Mouse (Mus musculus) kidney, postnatal 4 days (tissue): Measurements from ENCODE around the gene Stx18.

Experiments
- DNase-seq, 2 experiments: peaks; one replicate each; pipeline ENCODE4 v3.0.0; 2021; ENCODE audit warnings: mixed read lengths in 2 of 2

Stx18 gene

DNA sequence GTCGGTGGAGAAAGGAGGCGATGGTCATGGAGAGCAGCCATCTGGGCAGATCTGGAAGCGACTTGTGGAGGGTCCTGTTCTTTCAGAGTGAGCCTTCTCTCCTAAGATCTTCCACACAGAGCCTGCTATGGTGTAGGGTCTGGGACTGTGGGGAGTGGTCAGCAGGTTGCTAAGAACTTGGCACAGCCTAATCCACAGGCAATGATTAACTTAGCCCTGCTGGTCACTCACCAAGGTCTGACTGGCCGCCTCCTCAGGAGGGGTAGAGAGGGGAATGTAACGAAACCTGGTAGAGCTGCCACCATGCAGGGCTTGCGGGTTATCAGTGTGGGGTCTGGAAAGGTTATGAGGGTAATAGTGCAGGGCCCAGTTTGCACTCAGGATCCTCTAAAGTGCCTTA, 102.4 kb downstream of the Stx18 start:
- peak; percentile 25 to 49 for DNase-seq

DNA sequence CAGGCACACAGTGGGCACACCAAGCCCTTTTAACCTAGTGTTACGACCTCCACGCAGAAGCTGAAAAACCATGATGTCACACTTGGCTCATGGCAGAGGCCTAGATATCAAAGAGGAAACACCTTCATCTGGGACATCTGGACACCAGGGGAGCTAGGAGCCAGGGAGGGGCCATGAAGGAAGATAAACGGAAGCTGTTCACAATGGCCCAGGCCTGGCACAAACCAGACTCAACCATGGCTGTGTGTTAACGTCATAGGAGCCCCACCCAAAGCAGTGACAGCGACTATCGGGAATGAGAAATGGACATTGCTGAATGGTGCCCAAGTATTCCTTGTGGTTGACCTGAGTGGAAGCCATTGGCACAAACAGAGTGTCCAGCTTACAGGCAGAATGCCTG, 108.0 kb downstream of the Stx18 start:
- peak in 1 of 2 experiments; percentile 11 for DNase-seq

DNA sequence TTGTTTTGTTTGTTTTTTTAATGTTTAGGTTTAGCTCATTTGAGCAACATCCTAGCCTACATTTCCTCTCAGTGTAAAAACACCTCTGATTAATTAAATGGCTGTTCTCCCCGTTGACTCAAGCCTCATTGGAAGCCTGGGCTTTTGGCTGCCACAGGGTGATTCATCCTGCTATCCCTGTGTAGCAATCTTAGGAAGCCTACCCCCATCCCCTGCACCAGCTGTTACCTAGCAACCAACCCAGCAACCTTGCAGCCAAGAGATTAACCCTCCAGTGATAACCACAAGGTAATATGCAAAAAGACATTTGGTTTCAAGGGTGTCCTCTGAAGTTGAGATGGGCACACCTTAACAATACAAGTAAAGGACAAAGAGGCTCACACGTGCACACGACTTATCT, 112.7 kb downstream of the Stx18 start:
- no peak for DNase-seq

DNA sequence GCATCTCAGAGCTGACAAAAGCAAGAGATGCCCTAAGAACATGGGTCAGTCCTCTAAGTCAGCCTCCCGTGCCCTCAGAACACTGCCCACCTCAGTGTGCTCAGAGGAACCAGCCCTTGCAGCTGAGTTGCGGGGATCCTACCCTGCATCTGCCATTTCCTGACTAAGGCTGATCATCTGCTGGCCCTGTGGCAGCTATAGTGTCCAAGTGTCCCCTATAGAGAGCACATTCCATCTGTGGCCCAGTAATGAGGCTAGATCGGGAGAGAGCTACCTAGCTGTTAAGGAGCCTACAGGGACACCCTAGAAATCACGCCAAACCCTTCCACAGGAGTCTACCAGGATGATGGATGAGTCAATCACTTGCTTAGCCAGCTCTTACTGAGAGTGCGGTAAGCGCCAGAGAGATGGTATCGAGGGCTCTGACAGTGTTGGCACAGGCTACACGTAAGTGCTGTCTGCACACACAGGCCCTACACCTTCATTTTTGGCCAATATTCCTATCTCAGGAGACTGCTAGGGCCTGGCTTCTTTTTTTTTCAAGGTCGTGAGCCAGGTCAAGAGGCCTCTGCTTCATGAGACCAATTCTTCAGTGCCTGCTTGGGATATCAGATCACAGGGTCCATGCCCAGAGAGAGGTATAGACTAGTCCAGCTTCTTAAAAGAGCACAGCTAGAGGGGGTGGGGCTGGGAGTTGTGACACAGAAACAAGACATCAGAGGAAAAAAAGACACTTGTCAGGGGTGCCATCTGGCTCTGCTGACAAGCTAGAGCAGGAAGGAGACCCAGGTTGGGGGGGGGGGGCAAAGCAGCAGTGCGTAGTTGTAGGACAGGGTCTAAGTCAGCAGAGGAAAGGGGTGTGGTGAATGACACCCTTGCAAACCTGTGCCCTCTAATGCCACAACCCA, 113.9 kb downstream of the Stx18 start:
- no peak for DNase-seq

DNA sequence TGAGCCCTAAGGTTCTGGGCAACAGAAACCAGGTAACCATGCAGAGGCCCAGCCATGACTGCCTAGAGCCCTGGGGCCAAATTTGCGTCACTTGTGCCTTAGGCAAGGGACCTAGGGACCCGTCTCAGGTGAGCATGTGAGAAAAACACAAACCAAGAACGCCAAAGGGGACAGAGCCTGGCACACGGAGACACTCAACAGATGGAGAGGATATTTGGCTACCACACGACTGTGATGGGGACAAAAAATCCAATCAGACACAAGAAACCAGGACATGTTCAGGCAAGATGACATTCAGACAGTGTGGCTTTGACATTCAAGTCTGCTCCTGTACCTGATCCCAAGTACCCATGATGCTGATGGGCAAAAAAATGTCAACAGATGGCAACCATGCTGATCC, 115.1 kb downstream of the Stx18 start:
- DNase-seq: no peak

DNA sequence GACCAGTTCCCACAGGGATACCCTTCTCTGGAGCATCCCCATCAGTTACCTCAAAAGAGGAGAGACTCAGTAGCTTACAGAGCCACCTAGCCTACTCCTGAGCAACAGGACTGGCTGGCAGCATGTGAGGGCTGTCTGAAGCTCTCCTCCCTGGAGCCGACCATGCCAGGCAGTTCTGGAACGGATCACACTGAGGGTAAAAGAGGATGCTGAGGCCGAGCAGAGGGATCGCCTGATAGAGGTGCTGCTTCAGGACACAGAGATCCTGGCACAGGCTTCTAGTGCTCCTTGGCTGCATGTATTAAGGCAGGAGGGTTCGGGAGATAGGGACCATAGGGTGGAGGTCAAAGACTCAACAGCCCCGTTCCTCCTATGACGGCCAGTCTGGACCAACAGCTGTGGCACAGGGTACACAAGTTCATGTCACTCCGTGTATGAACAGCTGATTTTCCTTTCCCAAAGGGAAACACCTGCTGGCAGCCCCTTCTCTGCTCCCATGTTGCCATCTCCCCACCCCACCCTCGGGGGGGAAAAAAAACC, 119.0 kb downstream of the Stx18 start:
- no peak for DNase-seq

DNA sequence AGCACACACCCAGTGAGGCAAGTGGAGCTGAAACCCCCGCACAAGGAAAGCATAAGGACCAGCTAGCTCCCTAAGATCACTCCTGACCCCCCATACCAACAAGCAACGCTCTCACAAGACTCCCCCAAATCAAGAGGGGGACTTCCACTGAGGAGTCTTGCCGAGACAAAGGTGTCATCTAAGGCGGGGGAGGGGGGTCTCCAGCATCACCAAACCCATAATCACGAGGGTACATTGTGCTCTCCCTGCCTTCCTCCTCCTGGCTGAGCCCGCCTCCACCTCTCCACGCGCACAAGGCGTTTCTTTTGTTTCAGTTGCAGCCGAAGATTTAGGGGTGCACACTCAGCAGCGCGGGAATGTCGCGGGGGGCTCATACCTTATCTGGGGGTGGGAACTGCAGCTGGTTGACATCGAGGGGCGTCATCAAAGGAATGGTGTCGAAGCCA, 120.0 kb downstream of the Stx18 start:
- peak in 1 of 2 experiments; percentile 20 for DNase-seq

DNA sequence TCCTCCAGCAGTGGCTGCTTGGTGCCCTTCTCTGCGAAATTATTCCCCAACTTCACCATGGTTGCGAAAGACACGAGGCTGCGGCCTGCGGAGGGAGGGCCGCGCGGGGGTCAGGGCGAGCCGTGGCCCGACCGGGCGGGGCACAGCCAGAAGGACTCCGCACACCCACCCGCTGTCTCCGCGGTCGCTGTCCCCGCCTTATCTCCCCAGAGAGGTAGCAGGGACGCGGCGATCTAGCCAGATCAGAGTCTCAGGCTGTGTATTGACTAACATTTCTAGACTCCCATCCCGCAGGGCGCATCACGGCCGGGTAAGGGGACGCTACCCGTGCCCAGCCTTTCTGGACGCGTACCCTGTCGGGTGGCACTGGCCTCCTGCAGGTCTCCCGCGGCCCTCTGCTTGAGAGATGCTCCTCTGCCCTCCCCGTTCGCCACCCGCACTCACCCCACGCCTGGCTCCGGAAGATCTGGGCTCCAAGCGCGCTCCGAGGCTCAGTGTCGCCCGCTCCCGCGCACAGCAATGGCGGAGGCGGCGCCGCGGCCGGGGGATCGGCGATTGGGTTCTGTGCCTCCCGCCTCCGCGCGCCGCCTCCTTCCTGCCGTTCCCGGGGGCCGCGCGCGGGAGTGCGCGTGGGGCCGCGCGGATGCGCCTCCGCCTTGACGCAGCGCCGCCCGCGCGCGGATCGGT, 120.5 kb downstream of the Stx18 start:
- peak; percentile 79 to 84 for DNase-seq

DNA sequence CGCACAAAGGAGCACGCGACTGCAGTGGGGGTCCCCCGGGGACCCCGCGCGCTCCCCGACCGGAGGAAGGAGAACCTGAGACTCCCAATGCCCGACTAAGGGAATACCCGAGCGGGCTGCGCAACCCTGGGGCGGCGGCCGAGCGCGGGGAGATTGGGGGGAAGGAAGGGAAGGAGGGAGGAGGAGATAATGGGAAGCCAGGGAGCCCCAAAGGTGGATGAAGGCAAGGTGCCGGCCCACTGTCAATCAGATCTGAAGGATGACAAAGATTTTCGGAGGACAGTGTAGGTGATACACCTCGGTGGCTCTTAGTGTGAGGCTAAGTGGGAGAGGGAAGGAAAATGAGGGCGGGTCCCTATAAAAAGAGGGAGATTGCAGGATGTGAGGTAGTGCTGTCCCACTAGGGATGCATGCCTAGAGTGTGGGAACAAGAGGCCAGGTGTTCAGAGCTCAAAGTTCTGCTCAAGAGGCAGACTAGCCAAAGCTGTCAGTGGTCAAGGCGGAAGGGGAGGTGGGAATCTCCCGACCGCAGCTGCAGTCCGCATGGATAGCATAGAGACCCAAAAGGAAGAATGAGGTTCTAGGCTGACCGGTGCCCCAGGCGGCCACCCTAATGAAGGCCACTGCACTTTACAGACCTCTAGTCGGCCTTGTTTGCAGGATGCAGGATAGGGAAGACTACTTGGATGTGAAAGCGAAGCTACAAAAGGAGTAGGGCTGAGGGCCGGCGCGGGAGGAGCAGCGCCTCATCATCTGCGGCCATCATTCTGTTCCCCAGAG, 121.3 kb downstream of the Stx18 start, which contains the start of gene Nsg1:
Gene Nsg1 (minus strand): TSS at position 274 of the 780 bp plus-strand sequence.
- DNase-seq: peak in 1 of 2 experiments; percentile 18

DNA sequence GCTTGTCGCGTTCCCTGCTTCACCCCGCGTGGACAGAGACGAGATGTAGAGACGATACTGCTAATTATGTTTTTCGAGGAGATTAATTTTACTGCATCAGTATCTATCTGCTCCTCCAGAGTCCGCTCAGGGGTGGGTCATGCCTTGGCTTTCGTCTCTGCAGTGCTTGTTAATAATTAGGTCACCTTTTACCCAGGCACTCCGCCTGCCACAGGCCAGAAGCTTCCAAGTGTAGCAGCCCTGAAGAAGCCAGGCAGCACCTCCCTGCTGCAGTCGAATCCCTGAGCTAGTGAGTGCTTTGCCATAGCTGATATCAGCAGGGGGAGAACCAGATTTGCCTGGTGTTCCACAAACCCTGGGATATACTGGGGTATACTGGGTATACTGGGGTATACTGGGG, 130.0 kb downstream of the Stx18 start:
- peak in 1 of 2 experiments; percentile 31 for DNase-seq

DNA sequence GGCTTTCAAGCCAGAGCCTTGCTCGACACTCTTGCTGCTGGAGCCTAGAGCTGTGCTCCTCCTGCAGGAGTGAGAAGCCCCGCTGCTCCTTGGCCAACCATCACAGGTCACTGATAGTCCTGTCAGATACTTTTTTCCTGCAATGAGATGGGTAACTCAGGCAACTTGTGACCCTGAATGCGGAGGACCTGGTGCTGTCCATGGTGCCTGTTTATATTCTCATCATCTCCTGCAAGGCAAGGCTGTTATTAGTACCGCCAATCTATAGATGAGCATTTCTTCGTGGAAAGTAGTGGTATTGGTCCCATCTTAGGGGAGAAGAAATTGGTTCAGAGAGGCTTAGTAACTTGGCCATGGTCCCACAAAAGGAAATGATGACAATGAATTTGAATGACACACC, 135.2 kb downstream of the Stx18 start:
- peak in 1 of 2 experiments; percentile 14 for DNase-seq

DNA sequence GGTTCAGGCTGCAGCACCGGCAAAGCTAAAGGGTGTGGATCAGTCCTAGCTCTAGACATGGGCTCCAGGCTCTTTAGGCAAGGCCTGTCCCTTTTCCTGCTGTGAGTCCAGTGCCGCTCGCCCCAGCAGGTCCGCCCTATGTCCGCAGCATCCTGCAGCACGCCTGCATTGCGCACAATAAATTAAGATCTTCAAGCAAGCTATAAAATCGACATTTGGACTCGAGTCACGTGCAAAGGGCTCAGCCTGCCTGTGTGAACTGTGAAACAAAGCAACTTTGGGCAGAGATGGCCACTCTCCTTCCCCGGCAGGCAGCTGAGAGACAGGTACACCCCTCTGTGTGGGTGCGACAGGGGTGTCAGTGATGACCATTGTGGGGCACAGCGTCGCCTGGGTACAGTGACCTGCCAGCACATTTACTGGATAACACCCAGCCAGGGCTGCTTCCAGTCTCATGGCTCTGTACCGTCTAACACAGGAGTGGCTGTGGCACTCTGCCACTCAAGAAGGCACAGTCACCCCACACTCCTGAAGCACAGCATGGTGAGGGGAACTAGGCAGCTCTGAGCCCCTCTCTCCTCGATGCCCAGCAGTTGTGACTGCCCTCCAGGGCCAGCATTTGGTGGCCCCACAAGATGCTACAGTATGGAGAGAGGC, 135.8 kb downstream of the Stx18 start:
- DNase-seq: no peak

DNA sequence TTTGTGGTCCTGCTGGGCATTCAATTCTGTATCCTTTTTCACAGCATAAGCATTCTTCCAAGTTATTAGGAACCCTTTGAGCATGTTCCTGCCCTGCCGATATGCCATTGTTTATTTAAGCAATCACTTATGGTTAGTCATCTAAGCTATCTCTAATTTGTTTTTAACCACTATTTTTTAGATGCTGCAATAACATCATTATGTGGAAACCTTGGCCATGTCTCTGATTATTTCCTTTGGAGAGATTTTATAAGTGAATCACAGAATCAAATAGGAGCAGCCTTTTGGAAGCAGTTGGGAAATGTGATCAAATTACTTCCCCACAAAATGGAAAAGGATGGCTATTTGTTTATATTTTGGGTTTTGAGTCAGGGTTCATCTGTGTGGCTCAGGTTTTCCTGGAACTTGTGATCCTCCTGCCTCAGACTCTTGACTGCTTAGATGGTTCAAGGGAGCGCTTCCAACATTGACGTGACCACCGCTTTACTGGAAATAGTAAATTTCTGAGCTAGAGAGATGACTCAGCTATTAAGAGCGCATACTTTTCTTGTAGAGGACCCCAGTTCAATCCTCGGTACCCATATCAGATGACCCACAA, 146.2 kb downstream of the Stx18 start:
- no peak for DNase-seq

DNA sequence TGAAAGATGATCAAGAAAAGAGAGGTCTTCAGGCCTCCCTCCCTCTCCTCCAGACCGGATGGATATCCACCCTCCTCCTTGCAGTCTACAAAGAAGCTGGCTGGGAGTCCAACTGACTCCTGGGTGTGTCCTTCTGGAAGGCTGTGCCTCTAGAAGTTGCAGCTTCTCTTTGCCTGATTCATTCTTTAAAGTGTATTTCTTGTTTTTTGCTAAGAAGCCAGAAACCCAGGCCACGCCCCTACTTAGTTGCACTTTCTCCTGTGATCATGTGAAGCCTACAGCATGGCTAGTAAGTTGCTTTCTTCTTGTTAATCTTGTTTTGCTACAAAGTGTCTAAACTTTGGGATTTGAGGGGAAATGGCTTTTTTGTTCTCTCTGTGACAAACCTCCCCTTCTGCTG, 148.5 kb downstream of the Stx18 start:
- no peak for DNase-seq
